Mouse (Mus musculus): ENCODE results near the gene Prph.
"Not testable (repeated sequence)": the region's sequence is repeated elsewhere in the genome, so short reads cannot be mapped to it uniquely, and the experiment has no call there.

- not testable (repeated sequence) for TF ChIP-seq POLR2A (IDR thresholded peaks at IDR 0.05; ENCODE audit: control insufficient read depth, extremely low read depth, insufficient read depth, low read length, poor library complexity); CTCF (IDR thresholded peaks at IDR 0.05; ENCODE audit: borderline replicate concordance, control insufficient read depth, extremely low read depth, insufficient read depth, low read length, poor library complexity)
Observed at GRCm38 (mm10) chr15:99076011-99076410, 21.0 kb downstream of the Prph start.
